12 mouse cellular contexts compared by ENCODE assay signal in the genomic region with DNA sequence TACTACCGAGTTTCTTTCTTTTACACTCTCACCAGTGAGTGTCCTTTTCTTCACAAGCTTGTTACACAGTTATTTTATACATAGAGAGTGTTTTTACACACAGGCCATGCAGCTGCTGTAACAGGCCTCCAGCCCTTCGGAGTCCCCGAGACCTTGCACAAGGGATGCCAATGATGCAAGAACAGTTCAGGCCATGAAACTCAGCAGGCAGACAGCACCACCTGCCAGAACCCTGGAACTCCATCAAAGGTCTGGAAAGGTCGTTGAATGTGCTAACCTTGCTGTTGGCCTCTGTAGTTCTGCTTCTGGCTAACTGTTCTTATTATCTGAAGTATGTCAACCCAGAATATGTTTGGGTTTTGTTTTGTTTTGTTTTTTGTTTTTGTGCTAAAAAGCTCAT.
"Had no signal": no experiment of that assay in that cellular context is flagged by ENCODE, and none has a peak within 500 bp of the region (broad histone marks: within the 10 kb centered on the region; RNA-seq: fewer than 3 reads in every experiment).

No protein-coding gene starts in this region.

- H3K9me3 ChIP-seq: kidney, embryonic 15.5 days; limb, embryonic 13.5 days; liver, embryonic 13.5 days; neural tube, embryonic 12.5 days; stomach, embryonic 15.5 days had no signal

- H3K4me2 ChIP-seq: kidney, embryonic 15.5 days; limb, embryonic 13.5 days; liver, embryonic 13.5 days; neural tube, embryonic 12.5 days; stomach, embryonic 15.5 days had no signal

- H3K4me1 ChIP-seq: limb, embryonic 13.5 days; liver, embryonic 13.5 days; neural tube, embryonic 12.5 days; stomach, embryonic 15.5 days had no signal

- H3K9ac ChIP-seq: kidney, embryonic 15.5 days; limb, embryonic 13.5 days; liver, embryonic 13.5 days; neural tube, embryonic 12.5 days; stomach, embryonic 15.5 days had no signal

- H3K27me3 ChIP-seq: kidney, embryonic 15.5 days; limb, embryonic 13.5 days; liver, embryonic 13.5 days; neural tube, embryonic 12.5 days; stomach, embryonic 15.5 days had no signal

- DNase-seq: kidney, postnatal 14 days; left cerebral cortex, postnatal 4 days; liver, embryonic 13.5 days; lung, adult 18-20 months; midbrain, embryonic 14.5 days; retina, postnatal 1 day; right cerebral cortex, postnatal 4 days; thymus, postnatal 4 days had no signal

- H3K36me3 ChIP-seq: kidney, embryonic 15.5 days; limb, embryonic 13.5 days; liver, embryonic 13.5 days; neural tube, embryonic 12.5 days; stomach, embryonic 15.5 days had no signal

- H3K4me3 ChIP-seq: kidney, embryonic 15.5 days; limb, embryonic 13.5 days; liver, embryonic 13.5 days; neural tube, embryonic 12.5 days; stomach, embryonic 15.5 days had no signal

- H3K27ac ChIP-seq: kidney, embryonic 15.5 days; limb, embryonic 13.5 days; liver, embryonic 13.5 days; neural tube, embryonic 12.5 days; stomach, embryonic 15.5 days had no signal
